ENCODE assay signal across 5 mouse cellular contexts in the genomic region with DNA sequence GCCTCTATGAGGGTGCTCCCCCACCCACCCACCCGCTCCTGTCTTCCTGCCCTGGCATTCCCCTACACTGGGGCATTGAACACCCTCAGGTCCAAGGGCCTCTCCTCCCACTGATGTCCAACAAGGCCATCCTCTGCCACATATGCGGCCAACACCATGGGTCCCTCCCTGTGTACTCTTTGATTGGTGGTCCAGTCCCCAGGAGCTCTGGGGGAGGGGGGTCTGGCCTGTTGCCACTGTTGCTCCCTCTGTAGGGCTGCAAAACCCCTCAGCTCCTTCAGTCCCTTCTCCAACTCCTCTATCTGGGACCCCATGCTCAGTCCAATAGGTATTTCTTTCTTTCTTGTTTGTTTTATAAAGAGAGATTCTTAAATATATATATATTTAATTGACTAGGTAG. TPM values are rescaled to one million over a fixed set of nuclear protein-coding genes. Genes with fewer than 3 reads are reported as not detected.
"Had no signal": no experiment of that assay in that cellular context is flagged by ENCODE, and none has a peak within 500 bp of the region (broad histone marks: within the 10 kb centered on the region; RNA-seq: fewer than 3 reads in every experiment).

No protein-coding gene starts in this region.

RNA-seq across cellular contexts. Expression of gene Ppp1r3c, which starts 6.0 kb away (rescaled TPM):
- total RNA-seq: megakaryocyte progenitor cell, adult 5-6 weeks; megakaryocyte, adult 5-6 weeks; megakaryocyte-erythroid progenitor cell, adult 5-6 weeks; monocyte, adult 5-6 weeks had no signal
- polyA plus RNA-seq: myocyte had no signal
